Mouse (Mus musculus) megakaryocyte, embryonic 14.5 days (primary cell): ENCODE measurements around the gene Cdk4.

Source experiments
- FLI1 ChIP-seq: IDR thresholded peaks from 2 replicates; pipeline ENCODE4 v1.6.1; 2012; ENCODE audit warnings: low read length, inconsistent platforms, mixed read lengths
- GATA1 ChIP-seq: IDR thresholded peaks from 3 replicates; pipeline ENCODE4 v1.6.1; 2012; ENCODE audit warnings: mixed read lengths, low read length, inconsistent platforms, borderline replicate concordance

DNA sequence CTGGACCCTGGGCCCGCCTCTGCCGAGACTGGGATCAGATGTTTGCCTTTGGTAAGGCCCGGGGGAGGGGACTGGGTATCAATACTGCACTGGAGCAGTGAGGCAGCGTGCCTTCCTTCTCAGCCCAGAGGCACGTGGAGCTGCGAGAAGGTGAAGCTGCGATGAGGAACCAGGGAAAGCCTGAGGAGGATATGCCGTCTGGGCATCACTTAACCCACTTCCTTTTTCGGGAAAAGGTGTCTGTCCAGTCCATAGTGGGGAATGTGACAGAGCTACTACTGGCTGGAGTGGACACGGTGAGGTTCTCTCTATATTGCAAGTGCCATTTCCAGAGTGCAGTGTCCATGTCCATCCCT lies 13.2 kb upstream of the Cdk4 start:
- TF ChIP-seq GATA1, result no peak
- TF ChIP-seq FLI1, result no peak
